ENCODE assay signal across 16 mouse cellular contexts in genomic region chr13:44697628-44698027, GRCm38 (mm10).
"Had no signal": no experiment of that assay in that cellular context is flagged by ENCODE, and none has a peak within 500 bp of the region (broad histone marks: within the 10 kb centered on the region; RNA-seq: fewer than 3 reads in every experiment).

No protein-coding gene starts in this region.

- H3K36me3 ChIP-seq: limb, embryonic 13.5 days; liver, embryonic 15.5 days; lung, embryonic 15.5 days; neural tube, embryonic 12.5 days had no signal

- H3K4me1 ChIP-seq: limb, embryonic 13.5 days; lung, embryonic 15.5 days; neural tube, embryonic 12.5 days had no signal

- H3K4me3 ChIP-seq: limb, embryonic 13.5 days; liver, embryonic 15.5 days; lung, embryonic 15.5 days; neural tube, embryonic 12.5 days had no signal

- ATAC-seq: intestine, embryonic 16.5 days had no signal

- H3K9me3 ChIP-seq: limb, embryonic 13.5 days; liver, embryonic 15.5 days; lung, embryonic 15.5 days; neural tube, embryonic 12.5 days had no signal

- H3K9ac ChIP-seq: limb, embryonic 13.5 days; liver, embryonic 15.5 days; lung, embryonic 15.5 days; neural tube, embryonic 12.5 days had no signal

- H3K4me2 ChIP-seq: limb, embryonic 13.5 days; liver, embryonic 15.5 days; lung, embryonic 15.5 days; neural tube, embryonic 12.5 days had no signal

- DNase-seq: kidney, adult 8-10 months; kidney, postnatal 36 days; left cerebral cortex, postnatal 4 days; lung, postnatal 14 days; midbrain, embryonic 14.5 days; right cerebral cortex, postnatal 4 days; spleen, adult 18-20 months; thymus, adult 2 months; thymus, postnatal 25 days had no signal

- H3K27ac ChIP-seq: kidney, postnatal 0 days; limb, embryonic 13.5 days; liver, embryonic 15.5 days; lung, embryonic 15.5 days; macrophage; neural tube, embryonic 12.5 days had no signal

- H3K27me3 ChIP-seq: limb, embryonic 13.5 days; liver, embryonic 15.5 days; lung, embryonic 15.5 days; neural tube, embryonic 12.5 days had no signal
